8 mouse cellular contexts compared by ENCODE assay signal in the genomic region with DNA sequence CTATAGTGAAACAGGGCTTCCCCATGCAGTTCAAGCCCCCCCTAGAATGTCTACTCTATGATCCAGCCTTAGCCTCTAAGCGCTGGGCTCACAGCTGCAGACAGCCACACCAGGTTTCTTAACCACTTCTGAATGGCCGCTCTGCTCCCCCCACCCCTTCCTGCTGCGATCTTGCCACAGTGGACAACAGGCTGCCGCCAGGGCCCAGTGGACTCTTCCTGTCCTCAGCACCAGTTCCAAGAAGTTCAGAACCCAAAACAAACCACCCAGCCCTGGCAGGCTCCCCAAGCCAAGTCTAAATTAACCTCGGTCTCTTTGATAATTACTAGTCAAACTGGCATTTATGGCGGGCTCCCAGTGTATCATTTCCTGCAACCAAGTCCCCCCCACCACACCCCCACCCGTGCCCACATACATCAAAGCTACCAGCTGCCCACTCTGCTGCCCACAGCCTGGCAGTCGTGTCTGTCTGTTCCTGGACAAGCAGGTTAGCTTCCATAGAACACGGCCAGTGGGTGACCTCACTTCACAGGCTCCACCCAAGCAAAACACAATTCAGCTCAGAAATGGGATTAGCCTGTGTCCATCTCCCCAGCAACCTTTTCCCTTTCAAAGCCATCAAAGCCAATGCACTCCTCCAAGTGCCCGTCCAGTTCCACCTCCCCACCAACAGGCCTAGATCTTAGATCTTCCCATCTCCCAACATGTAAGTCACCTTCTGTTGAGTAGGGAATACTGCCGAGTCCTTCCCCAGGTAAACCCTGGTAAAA. TPM values are rescaled to one million over a fixed set of nuclear protein-coding genes. Genes with fewer than 3 reads are reported as not detected.
DNase-seq lines count a peak whose midpoint lies in the region; ATAC-seq and TF ChIP-seq lines count a peak whose summit lies in the region.

No protein-coding gene starts in this region.

- peak overlapping the region; percentile 88 for H3K27ac ChIP-seq in intestine, postnatal 0 days (ENCODE audit: low read depth, low read length)
- peak overlapping the region; percentile 93; the same call in 1 of the 2 replicates for H3K27ac ChIP-seq in midbrain, embryonic 12.5 days (replicated peaks)

- H3K27me3 ChIP-seq in intestine, postnatal 0 days (replicated peaks; ENCODE audit: control insufficient read depth, insufficient read depth, low read length), result no peaks in the 10 kb centered on the region
- H3K27me3 ChIP-seq in midbrain, embryonic 12.5 days, result no peaks in the 10 kb centered on the region

- H3K4me3 ChIP-seq in intestine, postnatal 0 days (ENCODE audit: low read depth, low read length), result peak overlapping the region; percentile 90
- peak overlapping the region; percentile 94 for H3K4me3 ChIP-seq in midbrain, embryonic 12.5 days

- peak; percentile 14 for DNase-seq in CD4-positive, CD25-positive, alpha-beta regulatory T cell, adult 2 months (ENCODE audit: low read depth, low spot score)
- DNase-seq in spleen, postnatal 10 days (ENCODE audit: low spot score in 2 of 2), result peak; percentile 34 to 49
- DNase-seq in spleen, postnatal 14 days (ENCODE audit: low spot score in 2 of 2), result no peak
- DNase-seq in spleen, adult 18-20 months, result no peak
- DNase-seq in cerebellum, adult 8-10 months, result no peak

- peak overlapping the region; percentile 75 for H3K9ac ChIP-seq in intestine, postnatal 0 days (ENCODE audit: low read depth, low read length)
- peak overlapping the region; percentile 95 for H3K9ac ChIP-seq in midbrain, embryonic 12.5 days (replicated peaks)

- peaks cover 12% of the 10 kb centered on the region; the same call in 1 of the 2 replicates for H3K4me1 ChIP-seq in intestine, postnatal 0 days (replicated peaks; ENCODE audit: control insufficient read depth, insufficient read depth, low read length)
- H3K4me1 ChIP-seq in midbrain, embryonic 12.5 days, result peaks cover 49% of the 10 kb centered on the region

- no peak for TF ChIP-seq CTCF in intestine, postnatal 0 days (IDR thresholded peaks at IDR 0.05; ENCODE audit: low read depth)

- peaks cover 17% of the 10 kb centered on the region for H3K36me3 ChIP-seq in intestine, postnatal 0 days (ENCODE audit: control insufficient read depth, insufficient read depth)
- H3K36me3 ChIP-seq in midbrain, embryonic 12.5 days, result peaks cover 38% of the 10 kb centered on the region

- H3K9me3 ChIP-seq in intestine, postnatal 0 days (ENCODE audit: control insufficient read depth), result no peaks in the 10 kb centered on the region
- no peaks in the 10 kb centered on the region; the same call in 1 of the 2 replicates for H3K9me3 ChIP-seq in midbrain, embryonic 12.5 days

- ATAC-seq in CD4-positive, CD25-positive, alpha-beta regulatory T cell, adult 4 months, result no peak
- ATAC-seq in intestine, postnatal 0 days, result no peak
- ATAC-seq in midbrain, embryonic 12.5 days (ENCODE audit: low FRiP score, low read depth), result no peak

- H3K4me2 ChIP-seq in intestine, postnatal 0 days (replicated peaks; ENCODE audit: low read depth), result peak overlapping the region; percentile 96
- H3K4me2 ChIP-seq in midbrain, embryonic 12.5 days (replicated peaks), result peak overlapping the region; percentile 99

- WGBS in intestine, postnatal 0 days, result 9% methylated on average over 11 of the region's 11 CpGs
- 21% methylated on average over 11 of the region's 11 CpGs for WGBS in midbrain, embryonic 12.5 days

RNA-seq across cellular contexts. Expression of gene Ppp1r37, which starts 2.2 kb away (rescaled TPM):
- 1 to 10 TPM; 1.9 to 2.8 TPM for polyA plus RNA-seq in CD4-positive, CD25-positive, alpha-beta regulatory T cell, adult 4 months (2017; shearing (Covaris generic))
- polyA plus RNA-seq in intestine, postnatal 0 days (2015; fragmentation: Nextera tagmentation; extraction: Ambion mirVana), result 13.9 and 15.0 TPM in 2 replicates
- polyA plus RNA-seq in midbrain, embryonic 12.5 days (2016; fragmentation: Nextera tagmentation; extraction: Ambion mirVana), result 37.2 and 38.8 TPM in 2 replicates

RNA-seq across cellular contexts. Expression of gene Zfp296, which starts 16.4 kb away (rescaled TPM):
- 1 to 10 TPM; 1.7 to 1.9 TPM for polyA plus RNA-seq in CD4-positive, CD25-positive, alpha-beta regulatory T cell, adult 4 months (2017; shearing (Covaris generic))
- polyA plus RNA-seq in intestine, postnatal 0 days (2015; fragmentation: Nextera tagmentation; extraction: Ambion mirVana), result 0.14 TPM in 1 of 2 replicates, not detected in the other
- polyA plus RNA-seq in midbrain, embryonic 12.5 days (2016; fragmentation: Nextera tagmentation; extraction: Ambion mirVana), result 0.14 and 0.27 TPM in 2 replicates

RNA-seq across cellular contexts. Expression of gene Gemin7, which starts 16.7 kb away (rescaled TPM):
- 100 to 1,000 TPM in 1 of 2 experiments, 10 to 100 TPM in 1; 91.0 to 100 TPM for polyA plus RNA-seq in CD4-positive, CD25-positive, alpha-beta regulatory T cell, adult 4 months (2017; shearing (Covaris generic))
- polyA plus RNA-seq in intestine, postnatal 0 days (2015; fragmentation: Nextera tagmentation; extraction: Ambion mirVana), result 99.5 and 102 TPM in 2 replicates
- polyA plus RNA-seq in midbrain, embryonic 12.5 days (2016; fragmentation: Nextera tagmentation; extraction: Ambion mirVana), result 129 and 132 TPM in 2 replicates

RNA-seq across cellular contexts. Expression of gene Nkpd1, which starts 43.0 kb away (rescaled TPM):
- not detected for polyA plus RNA-seq in CD4-positive, CD25-positive, alpha-beta regulatory T cell, adult 4 months (2017; shearing (Covaris generic))
- polyA plus RNA-seq in intestine, postnatal 0 days (2015; fragmentation: Nextera tagmentation; extraction: Ambion mirVana), result not detected in 2 replicates
- 0.06 TPM in 1 of 2 replicates, not detected in the other for polyA plus RNA-seq in midbrain, embryonic 12.5 days (2016; fragmentation: Nextera tagmentation; extraction: Ambion mirVana)

RNA-seq across cellular contexts. Expression of gene Clasrp, which starts 43.6 kb away (rescaled TPM):
- polyA plus RNA-seq in CD4-positive, CD25-positive, alpha-beta regulatory T cell, adult 4 months (2017; shearing (Covaris generic)), result 1 to 10 TPM; 9.0 to 9.4 TPM
- polyA plus RNA-seq in intestine, postnatal 0 days (2015; fragmentation: Nextera tagmentation; extraction: Ambion mirVana), result 14.8 and 16.9 TPM in 2 replicates
- polyA plus RNA-seq in midbrain, embryonic 12.5 days (2016; fragmentation: Nextera tagmentation; extraction: Ambion mirVana), result 71.7 and 74.3 TPM in 2 replicates

Comparison
In these comparisons a context has a peak if more than half of its experiments do, and no peak if none do; other contexts are left out.
1. DNase-seq: peak in CD4-positive, CD25-positive, alpha-beta regulatory T cell, adult 2 months (single experiment) and spleen, postnatal 10 days (2 of 2); none in spleen, postnatal 14 days (0 of 2), spleen, adult 18-20 months (0 of 2) and cerebellum, adult 8-10 months (single experiment).